Mouse (Mus musculus) left cerebral cortex, postnatal 4 days (tissue): Measurements from ENCODE around the gene 4932429P05Rik. TPM values are rescaled to one million over a fixed set of nuclear protein-coding genes. Genes with fewer than 3 reads are reported as not detected.

ENCODE experiments used
- DNase-seq: peaks from one replicate; pipeline ENCODE4 v3.0.0-alpha.2; 2022
- intact Hi-C: fragments of 180-260 bp; cut with DNase I; formaldehyde crosslinking; loops from one replicate; pipeline ENCODE4 v1.15.1; 2025
- total RNA-seq, 2 experiments: library from RNA; stranded (reverse); gene quantifications; 2 replicates each; pipeline ENCODE4 v1.2.3; 2021

4932429P05Rik gene
- not detected for total RNA-seq

DNA sequence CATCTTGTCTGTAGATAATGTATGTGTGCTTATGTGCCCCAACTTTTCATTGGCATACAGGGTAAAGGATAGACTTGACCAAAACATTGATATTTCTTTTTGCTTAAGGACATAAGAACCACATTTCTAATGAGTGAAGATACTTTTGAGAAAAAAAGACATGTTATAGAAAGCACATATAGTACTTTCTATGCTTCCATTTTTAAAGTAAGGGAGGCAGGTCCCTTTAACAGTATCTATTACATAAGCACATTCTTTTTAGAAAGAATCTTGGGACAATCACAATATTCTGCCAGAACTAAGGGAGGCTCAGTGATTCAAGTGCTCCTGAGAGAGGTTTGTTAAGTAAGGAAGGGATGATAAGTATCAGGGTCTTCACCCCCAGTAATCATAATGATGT, at the start of gene 4932429P05Rik:
Gene 4932429P05Rik (plus strand): TSS at position 301 of the 400 bp plus-strand sequence.
- no peak for DNase-seq
- intact Hi-C loops: no loop called here

Other genes with a start within 250 kb of the 4932429P05Rik start
- not detected for gene 4930415L06Rik, start 180.6 kb downstream of the 4932429P05Rik start, total RNA-seq